Mouse (Mus musculus) heart, postnatal 0 days (tissue): ENCODE measurements at regions not wholly inside any gene's neighbourhood (a gene's known extent, or its start where the extent isn't known, plus 50 kb on each side); places are given as distances from the start of the nearest gene placed in this dataset.

ENCODE experiments used
- CTCF ChIP-seq: IDR thresholded peaks from 2 replicates; pipeline ENCODE4 v1.5.1; 2016; ENCODE audit warnings: antibody characterized with exemption, control low read depth, low read depth
- EP300 ChIP-seq: IDR thresholded peaks from 2 replicates; pipeline ENCODE4 v1.6.1; 2016; ENCODE audit warnings: antibody characterized with exemption, low read depth

DNA sequence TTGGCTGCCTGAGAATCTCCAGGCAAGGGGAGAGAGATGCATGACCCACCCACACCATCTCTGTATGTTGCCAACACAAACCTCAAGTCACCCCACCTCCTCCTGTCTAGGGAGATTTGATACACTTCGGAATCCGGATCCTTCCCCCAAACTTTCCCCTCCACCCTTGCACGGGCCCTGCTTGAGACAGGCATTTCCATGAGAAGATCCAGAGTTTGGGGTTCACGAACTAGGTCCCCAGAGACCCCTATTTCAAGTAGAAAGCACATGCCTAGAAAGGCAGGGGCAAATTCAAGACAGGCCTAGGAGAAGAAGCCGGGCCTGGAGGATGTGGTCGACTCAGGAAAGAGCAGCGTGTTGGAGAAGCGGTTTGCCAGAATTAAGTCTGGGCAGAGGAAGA is 63.8 kb upstream of the Itga11 start:
- TF ChIP-seq CTCF = no peak
- TF ChIP-seq EP300 = no peak
